Mouse (Mus musculus): ENCODE results near the gene Fgr.

DNA sequence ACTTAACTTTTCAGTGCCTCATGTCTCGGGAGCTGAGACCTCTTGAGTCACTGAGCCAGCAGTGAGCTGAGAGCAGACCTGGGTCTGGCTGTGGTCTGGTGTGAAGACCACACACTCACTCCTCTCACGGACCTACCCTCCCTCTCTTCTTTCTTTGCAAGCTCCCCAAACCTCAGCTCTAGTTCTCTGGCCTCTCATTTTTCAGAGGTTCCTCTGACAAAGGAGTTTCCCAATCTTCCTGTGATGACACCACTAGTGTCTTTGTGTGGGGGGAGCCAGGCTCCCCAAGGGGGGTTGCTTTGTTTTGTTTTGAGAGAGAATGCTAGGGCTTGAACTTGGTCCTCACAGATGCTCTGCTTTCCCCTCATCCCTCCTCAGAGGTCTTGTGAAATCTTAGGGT lies 22.9 kb upstream of the Fgr start:
- TF ChIP-seq POLR2A (IDR thresholded peaks at IDR 0.05; ENCODE audit: insufficient read depth, low read depth, low read length) (no peak), CTCF (IDR thresholded peaks at IDR 0.05; ENCODE audit: insufficient read depth, low read depth, low read length) (no peak)

All from olfactory bulb, adult 2 months (tissue).